Mouse (Mus musculus) kidney, postnatal 0 days (tissue): Measurements from ENCODE around the gene Igsf3. TPM values are rescaled to one million over a fixed set of nuclear protein-coding genes. Genes with fewer than 3 reads are reported as not detected.

Experiments
- ATAC-seq: fragments of 200-750 bp; cut with Nextera tagmentation; replicated peaks from 2 replicates; pipeline ENCODE4 v1.8.0; 2017; ENCODE audit warnings: low read depth, moderate number of reproducible peaks, moderate TSS enrichment, moderate library complexity; ENCODE audit not compliant: low FRiP score
- DNase-seq: peaks from one replicate; pipeline ENCODE4 v3.0.0-alpha.2; 2016; ENCODE audit warnings: low spot score
- H3K27ac ChIP-seq: fragments of 300-500 bp; sonication (generic); 2 replicates; pipeline ENCODE4 v1.5.1; 2014; ENCODE audit warnings: mild to moderate bottlenecking
- H3K27me3 ChIP-seq: fragments of 300-500 bp; sonication (generic); 2 replicates; pipeline ENCODE4 v1.6.1; 2014; ENCODE audit warnings: low read length, mixed read lengths; ENCODE audit not compliant: insufficient read depth
- H3K36me3 ChIP-seq: fragments of 300-500 bp; sonication (generic); 2 replicates; pipeline ENCODE4 v1.6.1; 2014; ENCODE audit warnings: low read length, mixed read lengths; ENCODE audit not compliant: insufficient read depth
- H3K4me1 ChIP-seq: fragments of 300-500 bp; sonication (generic); replicated peaks from 2 replicates; pipeline ENCODE4 v1.6.1; 2014; ENCODE audit warnings: antibody characterized with exemption, low read length, mixed read lengths; ENCODE audit not compliant: insufficient read depth
- H3K4me2 ChIP-seq: fragments of 300-500 bp; sonication (generic); 2 replicates; pipeline ENCODE4 v1.6.1; 2014; ENCODE audit warnings: mild to moderate bottlenecking, low read length, moderate library complexity, mixed read lengths
- H3K4me3 ChIP-seq: fragments of 300-500 bp; sonication (generic); replicated peaks from 2 replicates; pipeline ENCODE4 v1.5.1; 2014; ENCODE audit warnings: low read depth, low read length
- H3K9ac ChIP-seq: fragments of 300-500 bp; sonication (generic); 2 replicates; pipeline ENCODE4 v1.6.1; 2014; ENCODE audit warnings: low read depth, low read length
- H3K9me3 ChIP-seq: fragments of 300-500 bp; sonication (generic); replicated peaks from 2 replicates; pipeline ENCODE4 v1.6.1; 2016; ENCODE audit warnings: low read length, inconsistent platforms, mixed read lengths
- CTCF ChIP-seq: IDR thresholded peaks from 2 replicates; pipeline ENCODE4 v1.5.1; 2016; ENCODE audit warnings: antibody characterized with exemption, low read depth, mild to moderate bottlenecking, moderate library complexity
- WGBS: fragments of 180-500 bp; shearing (Covaris S2); extraction: QIAGEN DNeasy Blood & Tissue Kit; methylation state at CpG from one replicate; pipeline ENCODE4 v1.1.7; 2014; 5-methylcytosine and 5-hydroxymethylcytosine counted together
- polyA plus RNA-seq: library from polyadenylated mRNA; unstranded; fragments of >200 nt; fragmentation: Nextera tagmentation; extraction: Ambion mirVana; gene quantifications from 2 replicates; pipeline ENCODE4 v1.2.1, GENCODE M21; 2015

The Igsf3 gene
- polyA plus RNA-seq, 1 experiment from 2014 or later, result 15.3 TPM

DNA sequence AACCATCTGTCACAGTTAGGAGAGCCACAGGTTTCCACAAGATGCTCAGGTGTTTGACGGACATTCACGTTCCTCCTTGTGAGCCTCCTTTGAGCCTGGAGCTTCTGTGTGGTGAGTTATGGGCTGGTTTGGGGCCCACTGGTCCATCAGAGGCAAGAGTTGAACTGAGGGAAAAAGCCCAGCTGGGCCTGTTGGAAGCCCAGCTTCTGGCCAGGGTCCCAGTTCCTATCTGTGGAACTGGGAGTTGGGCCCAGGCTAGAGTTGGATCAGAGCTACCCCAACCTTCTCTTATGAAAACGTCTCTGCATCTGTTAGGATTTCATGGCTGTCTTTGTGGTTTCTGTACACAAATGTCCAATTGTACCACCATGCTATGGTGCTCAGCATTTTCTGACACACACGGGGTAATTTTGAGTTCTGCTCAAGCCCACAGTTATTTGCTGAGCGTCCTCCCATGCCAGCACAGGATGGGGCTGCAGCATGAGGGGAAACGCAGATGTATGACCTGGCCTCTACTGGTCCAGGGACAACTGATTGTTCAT lies 16.3 kb downstream of the Igsf3 start:
- H3K27ac ChIP-seq, result no peak overlapping the region
- no peaks in the 10 kb centered on the region for H3K9me3 ChIP-seq
- no peaks in the 10 kb centered on the region for H3K27me3 ChIP-seq
- DNase-seq (no peak), ATAC-seq (no peak)
- H3K4me1 ChIP-seq, result peaks cover 44% of the 10 kb centered on the region
- 85% methylated on average over 6 of the region's 6 CpGs for WGBS
- H3K9ac ChIP-seq, result no peak overlapping the region
- TF ChIP-seq CTCF, result no peak
- no peak overlapping the region for H3K4me3 ChIP-seq
- no peak overlapping the region for H3K4me2 ChIP-seq
- no peaks in the 10 kb centered on the region for H3K36me3 ChIP-seq

GRCm38 (mm10) chr3:101393659-101394539 lies 17.0 kb downstream of the Igsf3 start:
- no peak for TF ChIP-seq CTCF
- no peaks in the 10 kb centered on the region for H3K27me3 ChIP-seq
- H3K4me1 ChIP-seq, result peaks cover 49% of the 10 kb centered on the region
- H3K9ac ChIP-seq, result no peak overlapping the region
- H3K27ac ChIP-seq, result no peak overlapping the region; the same call in 1 of the 2 replicates
- H3K9me3 ChIP-seq, result no peaks in the 10 kb centered on the region
- H3K36me3 ChIP-seq, result no peaks in the 10 kb centered on the region
- no peak overlapping the region for H3K4me3 ChIP-seq
- ATAC-seq, result no peak
- no peak overlapping the region for H3K4me2 ChIP-seq
- WGBS, result 68% methylated on average over 19 of the region's 19 CpGs
- no peak for DNase-seq

DNA sequence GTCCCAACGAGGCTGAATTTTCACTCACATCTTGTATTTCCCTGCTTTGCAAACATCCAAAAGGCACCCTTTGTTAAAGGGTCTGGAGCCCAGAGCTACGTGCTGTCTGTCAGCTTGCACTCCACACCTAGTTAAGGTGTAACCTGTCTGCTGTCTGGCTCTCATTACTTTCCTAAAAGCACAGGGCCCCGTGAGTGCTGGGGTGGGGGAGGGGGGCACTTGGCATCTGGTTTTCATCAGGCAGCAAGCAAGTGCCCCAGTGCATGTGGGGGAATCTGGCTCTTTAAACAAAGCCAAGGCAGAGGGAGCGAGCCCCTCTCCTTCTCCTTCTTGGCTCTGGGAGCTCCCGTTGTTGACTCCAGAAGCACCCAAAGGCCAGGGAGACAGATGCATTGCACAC lies 18.5 kb downstream of the Igsf3 start:
- no peak overlapping the region for H3K4me3 ChIP-seq
- DNase-seq, result no peak
- TF ChIP-seq CTCF, result no peak
- H3K27me3 ChIP-seq, result no peaks in the 10 kb centered on the region
- no peaks in the 10 kb centered on the region for H3K36me3 ChIP-seq
- no peaks in the 10 kb centered on the region for H3K9me3 ChIP-seq
- ATAC-seq, result no peak
- no peak overlapping the region for H3K4me2 ChIP-seq
- no peak overlapping the region for H3K9ac ChIP-seq
- WGBS, result 36% methylated on average over 5 of the region's 5 CpGs
- peak overlapping the region; percentile 54; the same call in 1 of the 2 replicates for H3K27ac ChIP-seq
- peaks cover 52% of the 10 kb centered on the region for H3K4me1 ChIP-seq

GRCm38 (mm10) chr3:101396061-101396460 lies 19.2 kb downstream of the Igsf3 start:
- peaks cover 52% of the 10 kb centered on the region for H3K4me1 ChIP-seq
- no peak overlapping the region for H3K4me2 ChIP-seq
- WGBS, result 82% methylated on average over 3 of the region's 3 CpGs
- TF ChIP-seq CTCF, result no peak
- no peak for DNase-seq
- no peak for ATAC-seq
- H3K36me3 ChIP-seq, result no peaks in the 10 kb centered on the region
- H3K4me3 ChIP-seq, result no peak overlapping the region
- H3K27ac ChIP-seq, result no peak overlapping the region
- H3K27me3 ChIP-seq, result no peaks in the 10 kb centered on the region
- H3K9ac ChIP-seq, result no peak overlapping the region
- no peaks in the 10 kb centered on the region for H3K9me3 ChIP-seq

DNA sequence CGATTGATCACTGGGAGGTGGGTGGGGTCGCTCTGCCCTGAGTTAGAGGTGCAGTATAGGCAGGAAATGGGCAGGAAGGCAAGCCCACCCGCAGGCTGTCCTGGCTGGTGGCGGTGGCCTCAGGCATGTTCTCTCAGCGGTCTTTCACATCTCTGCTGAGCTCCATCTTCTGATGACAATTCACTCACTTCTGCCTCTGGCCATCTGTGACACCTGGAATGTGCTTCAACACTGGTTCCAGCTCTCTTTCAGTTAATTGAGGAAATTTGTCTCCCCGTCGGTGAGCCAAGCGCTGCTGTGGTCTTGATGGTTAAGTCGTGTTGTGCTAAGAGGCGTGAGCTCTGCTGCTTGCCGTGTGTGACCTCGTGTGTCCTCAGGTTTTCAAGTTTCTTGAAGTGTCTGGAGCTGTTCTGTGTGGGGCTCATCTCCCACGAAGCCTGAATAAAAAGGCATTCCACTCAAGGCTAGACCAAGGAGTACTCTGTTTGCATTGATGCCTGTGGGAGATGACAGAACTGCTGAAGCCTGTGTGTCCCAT lies 19.9 kb downstream of the Igsf3 start:
- ATAC-seq (no peak), DNase-seq (no peak)
- Histone ChIP-seq H3K36me3 (no peaks in the 10 kb centered on the region), H3K4me1 (peaks cover 56% of the 10 kb centered on the region), H3K27ac (no peak overlapping the region), H3K9ac (no peak overlapping the region), H3K4me2 (no peak overlapping the region), H3K4me3 (no peak overlapping the region), H3K27me3 (no peaks in the 10 kb centered on the region), H3K9me3 (no peaks in the 10 kb centered on the region)
- WGBS, result 43% methylated on average over 13 of the region's 13 CpGs
- no peak for TF ChIP-seq CTCF

- ATAC-seq (no peak), DNase-seq (no peak)
- Histone ChIP-seq H3K27ac (no peak overlapping the region; the same call in 1 of the 2 replicates), H3K27me3 (no peaks in the 10 kb centered on the region), H3K4me3 (no peak overlapping the region), H3K9ac (no peak overlapping the region), H3K4me1 (peaks cover 56% of the 10 kb centered on the region), H3K9me3 (no peaks in the 10 kb centered on the region), H3K4me2 (no peak overlapping the region), H3K36me3 (no peaks in the 10 kb centered on the region)
- WGBS, result 80% methylated on average over 4 of the region's 4 CpGs
- TF ChIP-seq CTCF, result no peak
These were observed 20.5 kb downstream of the Igsf3 start for GRCm38 (mm10) chr3:101397422-101397821.
